Mouse (Mus musculus): Measurements from ENCODE around the gene Ergic2.
"Not testable (repeated sequence)": the region's sequence is repeated elsewhere in the genome, so short reads cannot be mapped to it uniquely, and the experiment has no call there.

The Ergic2 gene

GRCm38 (mm10) chr6:148211391-148211876 lies 740 bp downstream of the Ergic2 start:
- no peak for DNase-seq (ENCODE audit: low read depth, low spot score)

- no peak for DNase-seq (ENCODE audit: low read depth, low spot score)
Observed at GRCm38 (mm10) chr6:148207522-148207921, 4.7 kb downstream of the Ergic2 start.

- no peak for DNase-seq (ENCODE audit: low read depth, low spot score)
Observed at GRCm38 (mm10) chr6:148205134-148205533, 7.0 kb downstream of the Ergic2 start.

- no peak for DNase-seq (ENCODE audit: low read depth, low spot score)
Observed at GRCm38 (mm10) chr6:148199729-148200128, 12.4 kb downstream of the Ergic2 start.

GRCm38 (mm10) chr6:148199177-148199576 lies 13.0 kb downstream of the Ergic2 start:
- DNase-seq (ENCODE audit: low read depth, low spot score), result no peak

- DNase-seq (ENCODE audit: low read depth, low spot score), result no peak
Observed at GRCm38 (mm10) chr6:148193972-148194701, 18.0 kb downstream of the Ergic2 start.

GRCm38 (mm10) chr6:148185694-148186093 lies 26.5 kb downstream of the Ergic2 start:
- no peak for DNase-seq (ENCODE audit: low read depth, low spot score)

- DNase-seq (ENCODE audit: low read depth, low spot score), result no peak
Observed at GRCm38 (mm10) chr6:148172904-148173303, 39.3 kb downstream of the Ergic2 start.

GRCm38 (mm10) chr6:148152305-148152704 lies 59.9 kb downstream of the Ergic2 start:
- not testable (repeated sequence) for DNase-seq (ENCODE audit: low read depth, low spot score)

- no peak for DNase-seq (ENCODE audit: low read depth, low spot score)
Observed at GRCm38 (mm10) chr6:148142421-148142820, 69.8 kb downstream of the Ergic2 start.

GRCm38 (mm10) chr6:148141874-148142273 lies 70.3 kb downstream of the Ergic2 start:
- no peak for DNase-seq (ENCODE audit: low read depth, low spot score)

- no peak for DNase-seq (ENCODE audit: low read depth, low spot score)
Observed at GRCm38 (mm10) chr6:148139288-148139995, 72.7 kb downstream of the Ergic2 start.

GRCm38 (mm10) chr6:148135769-148136382 lies 76.3 kb downstream of the Ergic2 start:
- peak; percentile 26 for DNase-seq (ENCODE audit: low read depth, low spot score)

GRCm38 (mm10) chr6:148133536-148133935 lies 78.6 kb downstream of the Ergic2 start:
- no peak for DNase-seq (ENCODE audit: low read depth, low spot score)

GRCm38 (mm10) chr6:148132314-148132713 lies 79.9 kb downstream of the Ergic2 start:
- no peak for DNase-seq (ENCODE audit: low read depth, low spot score)
